Mouse (Mus musculus): ENCODE data around the gene Trpt1. TPM values are rescaled to one million over a fixed set of nuclear protein-coding genes. Genes with fewer than 3 reads are reported as not detected.
"Not testable (repeated sequence)": the region's sequence is repeated elsewhere in the genome, so short reads cannot be mapped to it uniquely, and the experiment has no call there.

The Trpt1 gene
- total RNA-seq, 2 experiments from 2014 or later = 1.9 to 3.4 TPM

- no peak for ATAC-seq (replicated peaks; ENCODE audit: low FRiP score, low TSS enrichment, poor library complexity, severe bottlenecking)
These were observed 5.2 kb upstream of the Trpt1 start for GRCm38 (mm10) chr19:6990712-6991111.

GRCm38 (mm10) chr19:6991166-6991565, 4.8 kb upstream of the Trpt1 start:
- ATAC-seq (replicated peaks; ENCODE audit: low FRiP score, low TSS enrichment, poor library complexity, severe bottlenecking) = not testable (repeated sequence)

GRCm38 (mm10) chr19:6992011-6992858, 3.7 kb upstream of the Trpt1 start, which contains the start of gene Dnajc4:
Gene Dnajc4, minus strand, starts transcription at chr19:6992572.
- ATAC-seq (replicated peaks; ENCODE audit: low FRiP score, low TSS enrichment, poor library complexity, severe bottlenecking) = peak; percentile 91

- peak; percentile 3; the same call in 1 of the 2 replicates for ATAC-seq (replicated peaks; ENCODE audit: low FRiP score, low TSS enrichment, poor library complexity, severe bottlenecking)
These were observed 2.7 kb upstream of the Trpt1 start for GRCm38 (mm10) chr19:6993011-6993770.

GRCm38 (mm10) chr19:6994002-6994401, 1.9 kb upstream of the Trpt1 start:
- ATAC-seq (replicated peaks; ENCODE audit: low FRiP score, low TSS enrichment, poor library complexity, severe bottlenecking) = no peak

- ATAC-seq (replicated peaks; ENCODE audit: low FRiP score, low TSS enrichment, poor library complexity, severe bottlenecking) = no peak
These were observed 1.4 kb upstream of the Trpt1 start for GRCm38 (mm10) chr19:6994489-6994888.

GRCm38 (mm10) chr19:6995255-6995991, 508 bp upstream of the Trpt1 start:
- ATAC-seq (replicated peaks; ENCODE audit: low FRiP score, low TSS enrichment, poor library complexity, severe bottlenecking) = no peak

- ATAC-seq (replicated peaks; ENCODE audit: low FRiP score, low TSS enrichment, poor library complexity, severe bottlenecking) = no peak
These were observed 1.9 kb downstream of the Trpt1 start for GRCm38 (mm10) chr19:6997721-6998290.

- ATAC-seq (replicated peaks; ENCODE audit: low FRiP score, low TSS enrichment, poor library complexity, severe bottlenecking) = no peak
These were observed 3.6 kb downstream of the Trpt1 start for GRCm38 (mm10) chr19:6999360-7000063.

- no peak for ATAC-seq (replicated peaks; ENCODE audit: low FRiP score, low TSS enrichment, poor library complexity, severe bottlenecking)
These were observed 11.1 kb downstream of the Trpt1 start for GRCm38 (mm10) chr19:7006892-7007593.

GRCm38 (mm10) chr19:7012426-7012825, 16.5 kb downstream of the Trpt1 start:
- no peak for ATAC-seq (replicated peaks; ENCODE audit: low FRiP score, low TSS enrichment, poor library complexity, severe bottlenecking)

- ATAC-seq (replicated peaks; ENCODE audit: low FRiP score, low TSS enrichment, poor library complexity, severe bottlenecking) = no peak
These were observed 18.1 kb downstream of the Trpt1 start for GRCm38 (mm10) chr19:7013984-7014383.

GRCm38 (mm10) chr19:7014481-7015135, 18.7 kb downstream of the Trpt1 start:
- no peak for ATAC-seq (replicated peaks; ENCODE audit: low FRiP score, low TSS enrichment, poor library complexity, severe bottlenecking)

- peak; percentile 80 for ATAC-seq (replicated peaks; ENCODE audit: low FRiP score, low TSS enrichment, poor library complexity, severe bottlenecking)
These were observed 21.9 kb downstream of the Trpt1 start for GRCm38 (mm10) chr19:7017541-7018457.

- ATAC-seq (replicated peaks; ENCODE audit: low FRiP score, low TSS enrichment, poor library complexity, severe bottlenecking) = no peak
These were observed 22.6 kb downstream of the Trpt1 start for GRCm38 (mm10) chr19:7018546-7018945.

GRCm38 (mm10) chr19:7019191-7019590, 23.3 kb downstream of the Trpt1 start, which contains the start of gene Fermt3:
Gene Fermt3, minus strand, starts transcription at chr19:7019469.
- ATAC-seq (replicated peaks; ENCODE audit: low FRiP score, low TSS enrichment, poor library complexity, severe bottlenecking) = peak; percentile 77

- peak; percentile 46 for ATAC-seq (replicated peaks; ENCODE audit: low FRiP score, low TSS enrichment, poor library complexity, severe bottlenecking)
These were observed 24.3 kb downstream of the Trpt1 start for GRCm38 (mm10) chr19:7020224-7020641.
